Mouse (Mus musculus): ENCODE data around the gene Frmd8. TPM values are rescaled to one million over a fixed set of nuclear protein-coding genes. Genes with fewer than 3 reads are reported as not detected.
"Not testable (repeated sequence)": the region's sequence is repeated elsewhere in the genome, so short reads cannot be mapped to it uniquely, and the experiment has no call there.

Frmd8 gene
- polyA plus RNA-seq, 1 experiment from 2014 or later = 37.4 TPM

- Histone ChIP-seq H3K4me3 (replicated peaks) (no peak overlapping the region), H3K36me3 (no peaks in the 10 kb centered on the region), H3K4me2 (replicated peaks) (no peak overlapping the region; the same call in 1 of the 2 replicates), H3K27ac (replicated peaks) (peak overlapping the region; percentile 52), H3K4me1 (peaks cover 49% of the 10 kb centered on the region), H3K9me3 (replicated peaks) (no peaks in the 10 kb centered on the region), H3K9ac (no peak overlapping the region), H3K27me3 (no peaks in the 10 kb centered on the region)
- 15% methylated on average over 12 of the region's 12 CpGs for WGBS
- ATAC-seq (ENCODE audit: insufficient number of reproducible peaks, low FRiP score, low TSS enrichment, low read depth) = no peak
These were observed 52.8 kb downstream of the Frmd8 start for GRCm38 (mm10) chr19:5822174-5822833.

GRCm38 (mm10) chr19:5821847-5822173 lies 53.3 kb downstream of the Frmd8 start:
- 54% methylated on average over 5 of the region's 5 CpGs for WGBS
- no peak overlapping the region for H3K9ac ChIP-seq
- no peaks in the 10 kb centered on the region for H3K36me3 ChIP-seq
- H3K4me3 ChIP-seq (replicated peaks) = no peak overlapping the region
- H3K4me2 ChIP-seq (replicated peaks) = no peak overlapping the region
- no peak for ATAC-seq (ENCODE audit: insufficient number of reproducible peaks, low FRiP score, low TSS enrichment, low read depth)
- no peaks in the 10 kb centered on the region for H3K27me3 ChIP-seq
- H3K4me1 ChIP-seq = peaks cover 49% of the 10 kb centered on the region
- H3K27ac ChIP-seq (replicated peaks) = peak overlapping the region; percentile 52
- no peaks in the 10 kb centered on the region for H3K9me3 ChIP-seq (replicated peaks)

GRCm38 (mm10) chr19:5819549-5819948 lies 55.5 kb downstream of the Frmd8 start:
- H3K27me3 ChIP-seq = no peaks in the 10 kb centered on the region
- WGBS = 55% methylated on average over 12 of the region's 12 CpGs
- no peak overlapping the region for H3K4me2 ChIP-seq (replicated peaks)
- no peak overlapping the region for H3K27ac ChIP-seq (replicated peaks)
- no peaks in the 10 kb centered on the region for H3K9me3 ChIP-seq (replicated peaks)
- H3K36me3 ChIP-seq = no peaks in the 10 kb centered on the region
- no peak for ATAC-seq (ENCODE audit: insufficient number of reproducible peaks, low FRiP score, low TSS enrichment, low read depth)
- H3K9ac ChIP-seq = no peak overlapping the region
- peaks cover 44% of the 10 kb centered on the region for H3K4me1 ChIP-seq
- no peak overlapping the region for H3K4me3 ChIP-seq (replicated peaks)

GRCm38 (mm10) chr19:5818590-5818977 lies 56.5 kb downstream of the Frmd8 start:
- peaks cover 41% of the 10 kb centered on the region for H3K4me1 ChIP-seq
- H3K4me3 ChIP-seq (replicated peaks) = no peak overlapping the region
- no peak overlapping the region for H3K4me2 ChIP-seq (replicated peaks)
- 74% methylated on average over 6 of the region's 6 CpGs for WGBS
- no peak overlapping the region for H3K9ac ChIP-seq
- H3K27me3 ChIP-seq = no peaks in the 10 kb centered on the region
- H3K27ac ChIP-seq (replicated peaks) = peak overlapping the region; percentile 60; the same call in 1 of the 2 replicates
- no peaks in the 10 kb centered on the region for H3K9me3 ChIP-seq (replicated peaks)
- no peak for ATAC-seq (ENCODE audit: insufficient number of reproducible peaks, low FRiP score, low TSS enrichment, low read depth)
- H3K36me3 ChIP-seq = no peaks in the 10 kb centered on the region

- Histone ChIP-seq H3K9me3 (replicated peaks) (no peaks in the 10 kb centered on the region), H3K9ac (no peak overlapping the region), H3K4me3 (replicated peaks) (peak overlapping the region; percentile 28), H3K4me2 (replicated peaks) (peak overlapping the region; percentile 47), H3K27ac (replicated peaks) (peak overlapping the region; percentile 87), H3K4me1 (peaks cover 37% of the 10 kb centered on the region), H3K36me3 (no peaks in the 10 kb centered on the region), H3K27me3 (no peaks in the 10 kb centered on the region)
- WGBS = 16% methylated on average over 21 of the region's 21 CpGs
- peak; percentile 60; the same call in 1 of the 2 replicates for ATAC-seq (ENCODE audit: insufficient number of reproducible peaks, low FRiP score, low TSS enrichment, low read depth)
These were observed 57.1 kb downstream of the Frmd8 start for GRCm38 (mm10) chr19:5817703-5818589.

GRCm38 (mm10) chr19:5815928-5816327 lies 59.1 kb downstream of the Frmd8 start:
- H3K27ac ChIP-seq (replicated peaks) = peak overlapping the region; percentile 58

GRCm38 (mm10) chr19:5815010-5815409 lies 60.1 kb downstream of the Frmd8 start:
- H3K36me3 ChIP-seq = no peaks in the 10 kb centered on the region
- H3K27ac ChIP-seq (replicated peaks) = peak overlapping the region; percentile 58; the same call in 1 of the 2 replicates
- 59% methylated on average over 7 of the region's 7 CpGs for WGBS
- no peaks in the 10 kb centered on the region for H3K9me3 ChIP-seq (replicated peaks)
- ATAC-seq (ENCODE audit: insufficient number of reproducible peaks, low FRiP score, low TSS enrichment, low read depth) = no peak
- no peak overlapping the region for H3K4me3 ChIP-seq (replicated peaks)
- H3K9ac ChIP-seq = no peak overlapping the region
- peaks cover 52% of the 10 kb centered on the region for H3K4me1 ChIP-seq
- H3K27me3 ChIP-seq = no peaks in the 10 kb centered on the region
- no peak overlapping the region for H3K4me2 ChIP-seq (replicated peaks)

More at GRCm38 (mm10) chr19:5815928-5816327, 59.1 kb downstream of the Frmd8 start:
- no peak overlapping the region for H3K4me3 ChIP-seq (replicated peaks)
- 64% methylated on average over 4 of the region's 4 CpGs for WGBS
- peaks cover 43% of the 10 kb centered on the region for H3K4me1 ChIP-seq
- no peak overlapping the region for H3K9ac ChIP-seq
- H3K36me3 ChIP-seq = no peaks in the 10 kb centered on the region
- no peaks in the 10 kb centered on the region for H3K9me3 ChIP-seq (replicated peaks)
- ATAC-seq (ENCODE audit: insufficient number of reproducible peaks, low FRiP score, low TSS enrichment, low read depth) = no peak
- no peak overlapping the region for H3K4me2 ChIP-seq (replicated peaks)
- H3K27me3 ChIP-seq = no peaks in the 10 kb centered on the region

GRCm38 (mm10) chr19:5814048-5814447 lies 61.0 kb downstream of the Frmd8 start:
- not testable (repeated sequence) for H3K9me3 ChIP-seq (replicated peaks); H3K36me3 ChIP-seq; H3K9ac ChIP-seq; H3K4me2 ChIP-seq (replicated peaks); H3K4me3 ChIP-seq (replicated peaks); ATAC-seq (ENCODE audit: insufficient number of reproducible peaks, low FRiP score, low TSS enrichment, low read depth); H3K27me3 ChIP-seq; H3K27ac ChIP-seq (replicated peaks)
- peaks cover 60% of the 10 kb centered on the region for H3K4me1 ChIP-seq
- WGBS = 40% methylated on average over 1 of the region's 1 CpGs

- H3K27me3 ChIP-seq = no peaks in the 10 kb centered on the region
- H3K9me3 ChIP-seq (replicated peaks) = no peaks in the 10 kb centered on the region
- no peak overlapping the region for H3K4me2 ChIP-seq (replicated peaks)
- WGBS = 84% methylated on average over 3 of the region's 3 CpGs
- no peak overlapping the region for H3K27ac ChIP-seq (replicated peaks)
- H3K4me3 ChIP-seq (replicated peaks) = no peak overlapping the region
- ATAC-seq (ENCODE audit: insufficient number of reproducible peaks, low FRiP score, low TSS enrichment, low read depth) = no peak
- H3K36me3 ChIP-seq = no peaks in the 10 kb centered on the region
- H3K9ac ChIP-seq = no peak overlapping the region
- H3K4me1 ChIP-seq = peaks cover 65% of the 10 kb centered on the region
These were observed 61.5 kb downstream of the Frmd8 start for GRCm38 (mm10) chr19:5813567-5813966.

GRCm38 (mm10) chr19:5811771-5812504 lies 63.1 kb downstream of the Frmd8 start:
- H3K36me3 ChIP-seq = no peaks in the 10 kb centered on the region
- H3K9me3 ChIP-seq (replicated peaks) = no peaks in the 10 kb centered on the region
- peak overlapping the region; percentile 94 for H3K27ac ChIP-seq (replicated peaks)
- H3K4me2 ChIP-seq (replicated peaks) = no peak overlapping the region
- 43% methylated on average over 7 of the region's 7 CpGs for WGBS
- no peak overlapping the region for H3K4me3 ChIP-seq (replicated peaks)
- no peak overlapping the region for H3K9ac ChIP-seq
- H3K27me3 ChIP-seq = no peaks in the 10 kb centered on the region
- peaks cover 57% of the 10 kb centered on the region for H3K4me1 ChIP-seq
- peak; percentile 78 for ATAC-seq (ENCODE audit: insufficient number of reproducible peaks, low FRiP score, low TSS enrichment, low read depth)
